Mouse (Mus musculus) G1E (cell line): ENCODE measurements at regions not wholly inside any gene's neighbourhood (a gene's known extent, or its start where the extent isn't known, plus 50 kb on each side); places are given as distances from the start of the nearest gene placed in this dataset.

ENCODE experiments used
- ATAC-seq: 2 replicates; pipeline ENCODE4 v1.8.0; 2016; ENCODE audit warnings: mild to moderate bottlenecking; ENCODE audit not compliant: insufficient number of reproducible peaks, poor library complexity, low FRiP score, severe bottlenecking; ENCODE audit errors: extremely low read depth
- DNase-seq: peaks from one replicate; pipeline ENCODE4 v3.0.0; 2012; ENCODE audit warnings: low spot score
- H3K27me3 ChIP-seq: 2 replicates; pipeline ENCODE4 v1.6.1; 2012; ENCODE audit warnings: mild to moderate bottlenecking, low read length, inconsistent platforms; ENCODE audit not compliant: insufficient read depth
- H3K36me3 ChIP-seq: replicated peaks from 2 replicates; pipeline ENCODE3; 2012; ENCODE audit warnings: mild to moderate bottlenecking, inconsistent platforms
- H3K4me1 ChIP-seq: 2 replicates; pipeline ENCODE4 v1.6.1; 2012; ENCODE audit warnings: low read depth, low read length, inconsistent platforms, mixed read lengths; ENCODE audit not compliant: insufficient read depth
- H3K4me3 ChIP-seq: 2 replicates; pipeline ENCODE4 v1.5.1; 2012; ENCODE audit warnings: low read depth, mild to moderate bottlenecking, inconsistent platforms, low read length, moderate library complexity, mixed read lengths
- H3K9me3 ChIP-seq: replicated peaks from 2 replicates; pipeline ENCODE4 v1.6.1; 2012; ENCODE audit warnings: inconsistent platforms
- CTCF ChIP-seq: IDR thresholded peaks from 2 replicates; pipeline ENCODE4 v1.5.1; 2012; ENCODE audit warnings: low read depth, low read length, inconsistent platforms, mixed read lengths
- GATA1 ChIP-seq: IDR thresholded peaks from 2 replicates; pipeline ENCODE4 v1.6.1; 2012; ENCODE audit warnings: borderline replicate concordance, low read length, inconsistent platforms, mixed read lengths
- GATA2 ChIP-seq: IDR thresholded peaks from 2 replicates; pipeline ENCODE4 v1.6.1; 2012; ENCODE audit warnings: low read depth, low read length, inconsistent platforms, borderline replicate concordance
- POLR2AphosphoS5 ChIP-seq: IDR thresholded peaks from 2 replicates; pipeline ENCODE4 v1.6.1; 2012; ENCODE audit warnings: low read depth, low read length, inconsistent platforms; ENCODE audit not compliant: insufficient replicate concordance
- TAL1 ChIP-seq: conservative IDR thresholded peaks from 2 replicates; pipeline ENCODE4 v1.6.1; 2012; ENCODE audit warnings: low read depth, low read length, inconsistent platforms, mixed read lengths

DNA sequence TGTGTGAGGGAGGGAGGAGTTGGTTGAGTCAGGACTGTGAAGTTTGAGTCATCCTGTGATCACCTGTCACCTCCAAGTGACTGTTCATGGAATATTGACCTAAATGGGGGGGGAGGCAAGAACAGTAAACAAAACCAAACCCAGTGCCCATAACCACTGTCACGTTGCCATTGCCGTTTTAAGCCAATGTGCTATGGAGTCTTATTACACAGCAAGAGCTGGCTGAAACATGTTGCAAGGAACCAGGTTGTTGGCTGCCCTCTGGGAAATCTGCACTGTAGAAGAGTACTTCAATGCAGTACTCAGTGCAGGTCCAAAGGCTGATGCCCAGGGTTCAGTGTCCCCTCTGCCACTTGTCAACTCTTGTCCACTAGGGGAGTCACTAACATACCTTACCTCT lies 97.0 kb downstream of the Matn1 start:
- no peak for DNase-seq
- Histone ChIP-seq H3K9me3 (no peaks in the 10 kb centered on the region), H3K4me1 (no peaks in the 10 kb centered on the region), H3K27me3 (peaks cover 1% of the 10 kb centered on the region; the same call in 1 of the 2 replicates), H3K4me3 (no peak overlapping the region), H3K36me3 (no peaks in the 10 kb centered on the region)
- no peak for ATAC-seq
- TF ChIP-seq GATA2 (no peak), CTCF (no peak), GATA1 (no peak), TAL1 (no peak), POLR2AphosphoS5 (no peak)

GRCm38 (mm10) chr4:131046101-131046500 lies 101.9 kb downstream of the Matn1 start:
- no peak for DNase-seq
- H3K4me3 ChIP-seq: no peak overlapping the region
- H3K9me3 ChIP-seq: no peaks in the 10 kb centered on the region
- no peak for ATAC-seq
- no peak for TF ChIP-seq GATA2
- TF ChIP-seq CTCF: no peak
- no peak for TF ChIP-seq POLR2AphosphoS5
- no peak for TF ChIP-seq GATA1
- no peak for TF ChIP-seq TAL1
- H3K27me3 ChIP-seq: peaks cover 2% of the 10 kb centered on the region; the same call in 1 of the 2 replicates
- no peaks in the 10 kb centered on the region for H3K36me3 ChIP-seq
- no peaks in the 10 kb centered on the region for H3K4me1 ChIP-seq

DNA sequence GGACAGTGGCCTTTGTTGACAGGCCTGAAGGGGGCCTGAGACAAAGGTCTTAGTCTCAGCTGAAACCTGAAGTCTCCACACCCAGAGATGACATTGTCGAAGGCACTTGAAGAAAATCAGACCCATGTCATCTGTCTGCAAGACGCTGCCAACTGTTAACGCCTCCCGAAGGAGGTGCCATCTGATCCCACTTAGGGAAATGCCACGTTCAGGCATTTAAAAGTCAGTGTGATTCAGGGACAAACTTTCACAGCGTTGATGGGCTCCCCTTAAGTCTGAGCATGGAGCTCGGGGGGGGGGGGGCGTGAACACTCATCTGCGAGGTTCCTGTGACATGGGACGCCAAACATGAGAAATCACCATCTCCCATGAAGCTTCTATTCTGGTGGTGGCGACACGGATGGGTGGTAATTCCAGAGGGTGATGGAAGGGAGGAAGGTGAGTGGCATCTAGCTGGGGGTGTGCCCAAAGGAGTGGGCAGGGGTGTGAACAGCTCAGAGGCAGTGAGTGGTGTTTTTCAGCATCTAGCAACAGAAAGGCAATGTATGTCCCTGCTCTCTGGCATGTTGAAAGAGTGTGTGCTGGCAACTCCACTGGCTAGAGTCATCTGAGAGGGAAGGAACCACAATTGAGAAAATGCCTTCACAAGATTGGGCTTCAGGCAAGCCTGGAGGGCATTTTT lies 102.9 kb downstream of the Matn1 start:
- no peaks in the 10 kb centered on the region for H3K9me3 ChIP-seq
- no peaks in the 10 kb centered on the region for H3K36me3 ChIP-seq
- no peak for ATAC-seq
- H3K4me3 ChIP-seq: no peak overlapping the region
- peaks cover 2% of the 10 kb centered on the region; the same call in 1 of the 2 replicates for H3K27me3 ChIP-seq
- no peak for TF ChIP-seq CTCF
- TF ChIP-seq POLR2AphosphoS5: no peak
- no peak for TF ChIP-seq GATA2
- no peak for TF ChIP-seq TAL1
- no peak for TF ChIP-seq GATA1
- no peaks in the 10 kb centered on the region for H3K4me1 ChIP-seq
- DNase-seq: no peak

DNA sequence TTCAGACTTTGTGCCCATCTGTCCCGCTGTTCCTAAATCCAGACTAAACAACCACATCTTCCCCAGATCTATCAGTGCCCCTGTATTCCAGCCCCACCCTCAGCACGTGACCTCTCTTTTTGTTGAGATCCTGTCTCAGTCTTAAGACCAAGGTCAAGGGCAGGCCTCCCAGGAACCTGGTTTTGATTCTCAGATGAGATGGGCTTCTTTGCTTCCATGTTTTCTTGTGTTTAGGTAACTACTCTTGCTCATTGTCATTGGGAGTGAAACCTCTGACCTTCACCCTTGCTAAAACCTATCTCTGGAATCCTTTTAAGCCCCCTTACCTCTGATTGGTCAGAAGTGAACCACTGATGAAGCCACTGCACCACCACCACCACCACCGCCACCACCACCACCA lies 112.1 kb downstream of the Matn1 start:
- TF ChIP-seq POLR2AphosphoS5: no peak
- TF ChIP-seq TAL1: no peak
- no peak for TF ChIP-seq GATA2
- no peak for TF ChIP-seq GATA1
- TF ChIP-seq CTCF: no peak
- DNase-seq (no peak), ATAC-seq (no peak)
- Histone ChIP-seq H3K36me3 (no peaks in the 10 kb centered on the region), H3K27me3 (no peaks in the 10 kb centered on the region; the same call in 1 of the 2 replicates), H3K9me3 (no peaks in the 10 kb centered on the region), H3K4me3 (no peak overlapping the region), H3K4me1 (no peaks in the 10 kb centered on the region)

GRCm38 (mm10) chr4:131059572-131059971 lies 115.4 kb downstream of the Matn1 start:
- no peaks in the 10 kb centered on the region for H3K4me1 ChIP-seq
- H3K4me3 ChIP-seq: no peak overlapping the region
- ATAC-seq: no peak
- no peak for TF ChIP-seq POLR2AphosphoS5
- TF ChIP-seq GATA2: no peak
- TF ChIP-seq TAL1: no peak
- TF ChIP-seq GATA1: no peak
- no peak for TF ChIP-seq CTCF
- DNase-seq: no peak
- H3K36me3 ChIP-seq: no peaks in the 10 kb centered on the region
- H3K27me3 ChIP-seq: peaks cover 2% of the 10 kb centered on the region; the same call in 1 of the 2 replicates
- H3K9me3 ChIP-seq: no peaks in the 10 kb centered on the region

- H3K4me1 ChIP-seq: no peaks in the 10 kb centered on the region
- TF ChIP-seq TAL1: no peak
- no peak for TF ChIP-seq GATA1
- no peak for TF ChIP-seq POLR2AphosphoS5
- TF ChIP-seq CTCF: no peak
- no peak for TF ChIP-seq GATA2
- no peaks in the 10 kb centered on the region for H3K9me3 ChIP-seq
- no peak overlapping the region for H3K4me3 ChIP-seq
- no peak for ATAC-seq
- peaks cover 2% of the 10 kb centered on the region; the same call in 1 of the 2 replicates for H3K27me3 ChIP-seq
- no peaks in the 10 kb centered on the region for H3K36me3 ChIP-seq
- no peak for DNase-seq
Measured at GRCm38 (mm10) chr4:131060191-131060680, 116.1 kb downstream of the Matn1 start.

DNA sequence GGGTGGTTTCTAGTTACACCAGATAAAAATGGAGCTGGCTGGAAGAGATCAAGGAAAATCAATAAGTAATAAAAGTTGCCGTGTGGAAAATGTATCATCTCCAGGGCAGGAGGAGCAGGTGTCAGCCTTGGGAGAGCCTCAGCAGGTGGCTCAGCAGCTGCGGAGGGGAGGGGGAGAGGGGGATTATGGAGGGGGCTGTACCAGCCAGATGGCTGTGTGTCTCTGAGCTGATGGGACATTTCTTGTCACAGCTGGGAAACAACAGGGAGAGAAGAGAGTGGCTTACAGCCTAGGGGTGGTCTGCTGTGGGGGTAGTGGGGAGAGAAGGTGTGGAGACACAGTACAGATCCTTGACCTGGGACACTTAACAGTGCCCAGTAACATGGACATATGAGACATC lies 116.5 kb downstream of the Matn1 start:
- Histone ChIP-seq H3K4me1 (no peaks in the 10 kb centered on the region), H3K27me3 (peaks cover 2% of the 10 kb centered on the region; the same call in 1 of the 2 replicates), H3K9me3 (no peaks in the 10 kb centered on the region), H3K36me3 (no peaks in the 10 kb centered on the region), H3K4me3 (no peak overlapping the region)
- DNase-seq (no peak), ATAC-seq (no peak)
- TF ChIP-seq GATA2: no peak
- no peak for TF ChIP-seq CTCF
- no peak for TF ChIP-seq TAL1
- TF ChIP-seq POLR2AphosphoS5: no peak
- no peak for TF ChIP-seq GATA1
